Mouse (Mus musculus) intestine, embryonic 15.5 days (tissue): ENCODE results near the gene Cryba1. TPM values are rescaled to one million over a fixed set of nuclear protein-coding genes. Genes with fewer than 3 reads are reported as not detected.

ENCODE experiments used
- ATAC-seq: fragments of 200-750 bp; cut with Nextera tagmentation; 2 replicates; pipeline ENCODE4 v1.8.0; 2017; ENCODE audit warnings: moderate TSS enrichment, moderate library complexity
- H3K27ac ChIP-seq: fragments of 300-500 bp; sonication (generic); 2 replicates; pipeline ENCODE4 v1.5.1; 2015; ENCODE audit warnings: mild to moderate bottlenecking, inconsistent platforms
- H3K27me3 ChIP-seq: fragments of 300-500 bp; sonication (generic); replicated peaks from 2 replicates; pipeline ENCODE4 v1.6.1; 2015; ENCODE audit warnings: inconsistent platforms
- H3K36me3 ChIP-seq: fragments of 300-500 bp; sonication (generic); 2 replicates; pipeline ENCODE4 v1.6.1; 2015; ENCODE audit warnings: inconsistent platforms
- H3K4me1 ChIP-seq: fragments of 300-500 bp; sonication (generic); replicated peaks from 2 replicates; pipeline ENCODE4 v1.6.1; 2015; ENCODE audit warnings: inconsistent platforms
- H3K4me2 ChIP-seq: fragments of 300-500 bp; sonication (generic); replicated peaks from 2 replicates; pipeline ENCODE4 v1.6.1; 2015; ENCODE audit warnings: mild to moderate bottlenecking, inconsistent platforms
- H3K4me3 ChIP-seq: fragments of 300-500 bp; sonication (generic); replicated peaks from 2 replicates; pipeline ENCODE4 v1.5.1; 2015; ENCODE audit warnings: inconsistent platforms
- H3K9ac ChIP-seq: fragments of 300-500 bp; sonication (generic); 2 replicates; pipeline ENCODE4 v1.6.1; 2015; ENCODE audit warnings: inconsistent platforms
- H3K9me3 ChIP-seq: fragments of 300-500 bp; sonication (generic); 2 replicates; pipeline ENCODE4 v1.6.1; 2016; ENCODE audit warnings: inconsistent platforms
- WGBS: fragments of 180-500 bp; shearing (Covaris S2); methylation state at CpG from one replicate; pipeline ENCODE4 v1.1.7; 2015; 5-methylcytosine and 5-hydroxymethylcytosine counted together
- polyA plus RNA-seq: library from polyadenylated mRNA; unstranded; fragments of >200 nt; fragmentation: Nextera tagmentation; extraction: Ambion mirVana; gene quantifications from 2 replicates; pipeline ENCODE4 v1.2.1, GENCODE M21; 2015

The Cryba1 gene
- 0.18 TPM in 1 of 2 replicates, not detected in the other for polyA plus RNA-seq

DNA sequence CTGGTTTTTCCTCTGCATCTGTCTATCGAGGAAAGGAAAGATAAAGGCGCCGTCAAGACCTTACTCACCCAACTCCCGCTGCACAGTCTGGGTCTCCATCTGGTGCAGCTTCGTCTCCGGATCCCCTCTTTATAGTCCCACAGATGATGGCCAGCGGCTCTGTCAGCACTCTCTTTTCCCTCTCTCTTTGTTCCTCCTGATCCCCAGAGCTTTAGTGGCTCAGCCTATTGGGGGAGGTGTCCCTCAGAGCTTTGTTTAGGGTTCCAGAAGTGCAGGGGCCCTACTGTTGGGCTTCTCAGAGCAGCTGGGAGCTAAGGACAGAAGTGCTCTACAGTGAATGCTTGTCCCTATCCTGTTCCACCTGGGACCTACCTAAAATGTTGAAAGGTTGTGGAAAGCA is at the start of gene Cryba1:
Gene Cryba1, minus strand, starts transcription at position 101 of the 400 bp plus-strand sequence.
- no peak within 1 kb of the TSS for H3K27ac ChIP-seq
- 57% methylated on average over 7 of the region's 7 CpGs for WGBS
- no peak within 1 kb of the TSS for H3K4me3 ChIP-seq
- no peaks in the 10 kb centered on the region for H3K36me3 ChIP-seq
- no peak within 1 kb of the TSS for H3K4me2 ChIP-seq
- no peaks in the 10 kb centered on the region for H3K9me3 ChIP-seq
- no peaks in the 10 kb centered on the region for H3K27me3 ChIP-seq
- ATAC-seq: no peak
- no peaks in the 10 kb centered on the region for H3K4me1 ChIP-seq
- H3K9ac ChIP-seq: no peak within 1 kb of the TSS

DNA sequence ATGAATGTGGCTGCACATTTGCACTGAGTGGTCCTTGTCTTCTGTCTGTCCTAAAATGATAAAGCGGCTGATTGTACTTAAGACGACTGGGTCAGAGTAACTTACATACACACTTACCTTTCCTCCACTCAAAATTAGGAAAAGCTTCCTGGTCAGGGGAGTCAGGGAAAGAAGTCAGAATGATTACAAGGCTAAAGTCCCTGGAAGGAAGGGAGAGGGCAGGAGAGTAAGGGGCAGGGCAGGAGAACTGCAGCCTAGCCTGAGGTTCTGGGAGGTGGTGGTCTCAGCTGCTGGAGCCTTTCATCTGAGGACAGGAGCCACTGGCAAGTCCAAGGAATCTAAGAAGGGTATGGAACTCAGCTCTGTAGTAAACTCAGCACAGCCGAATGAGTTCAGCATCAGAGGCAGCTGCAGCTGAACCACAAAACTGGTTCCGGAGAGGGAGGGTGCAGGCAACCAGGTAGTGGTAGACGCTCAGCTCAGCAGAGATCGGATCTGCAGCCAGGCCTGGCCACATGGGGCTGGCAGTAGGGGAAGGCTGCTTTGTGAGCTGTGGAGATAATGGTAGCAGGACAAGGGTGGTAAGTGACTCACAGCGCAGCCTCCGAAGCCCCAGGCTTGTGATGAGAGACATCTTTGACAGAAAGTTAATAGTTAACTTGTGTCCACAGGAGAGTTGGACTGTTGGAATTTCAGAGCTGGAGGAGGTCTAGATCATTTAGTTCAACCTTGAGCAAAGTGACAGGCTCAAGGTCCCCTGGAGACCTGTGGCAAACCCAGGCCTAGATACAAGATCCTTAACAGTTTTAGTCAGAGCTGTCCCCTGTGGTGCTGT is 47.0 kb upstream of the Cryba1 start:
- no peak overlapping the region for H3K4me3 ChIP-seq
- WGBS: 46% methylated on average over 8 of the region's 8 CpGs

GRCm38 (mm10) chr11:77770346-77770745 is 45.3 kb upstream of the Cryba1 start:
- WGBS: 59% methylated on average over 8 of the region's 8 CpGs
- no peak overlapping the region for H3K4me3 ChIP-seq
- no peaks in the 10 kb centered on the region for H3K36me3 ChIP-seq
- H3K9me3 ChIP-seq: no peaks in the 10 kb centered on the region
- H3K4me2 ChIP-seq: no peak overlapping the region
- H3K4me1 ChIP-seq: peaks cover 13% of the 10 kb centered on the region
- no peak overlapping the region for H3K9ac ChIP-seq
- H3K27me3 ChIP-seq: no peaks in the 10 kb centered on the region
- 0 out of 2 replicates have a peak overlapping the region, but pooled peaks have one; percentile 38 for H3K27ac ChIP-seq
- ATAC-seq: no peak

More for the DNA sequence above, 47.0 kb upstream of the Cryba1 start:
- Histone ChIP-seq H3K9ac (no peak overlapping the region), H3K4me2 (peak overlapping the region; percentile 36), H3K9me3 (no peaks in the 10 kb centered on the region), H3K4me1 (no peaks in the 10 kb centered on the region), H3K36me3 (no peaks in the 10 kb centered on the region), H3K27ac (peak overlapping the region; percentile 91), H3K27me3 (no peaks in the 10 kb centered on the region)
- ATAC-seq: peak; percentile 94

DNA sequence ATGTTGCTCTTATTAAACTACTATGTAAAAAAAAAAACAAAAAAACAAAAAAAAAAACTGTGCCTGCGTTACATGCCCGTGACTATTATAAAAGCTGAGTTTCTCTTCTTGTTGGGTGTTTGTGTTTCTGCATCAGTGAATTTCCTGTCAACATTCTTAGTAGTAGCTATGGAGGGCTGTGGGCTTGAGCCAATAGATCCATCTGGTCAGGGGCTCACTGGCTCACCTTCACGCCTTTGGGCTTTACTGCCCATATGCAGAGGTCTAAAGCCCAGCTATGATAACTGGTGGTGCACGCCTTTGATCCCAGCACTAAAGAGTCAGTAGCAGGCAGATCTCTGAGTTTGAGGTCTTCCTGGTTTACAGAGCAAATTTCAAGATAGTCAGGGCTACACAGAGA is 44.4 kb upstream of the Cryba1 start:
- Histone ChIP-seq H3K4me1 (peaks cover 21% of the 10 kb centered on the region), H3K36me3 (no peaks in the 10 kb centered on the region), H3K4me2 (no peak overlapping the region), H3K4me3 (no peak overlapping the region), H3K9me3 (no peaks in the 10 kb centered on the region), H3K27ac (no peak overlapping the region), H3K27me3 (no peaks in the 10 kb centered on the region), H3K9ac (no peak overlapping the region)
- WGBS: 80% methylated on average over 4 of the region's 4 CpGs
- no peak for ATAC-seq

DNA sequence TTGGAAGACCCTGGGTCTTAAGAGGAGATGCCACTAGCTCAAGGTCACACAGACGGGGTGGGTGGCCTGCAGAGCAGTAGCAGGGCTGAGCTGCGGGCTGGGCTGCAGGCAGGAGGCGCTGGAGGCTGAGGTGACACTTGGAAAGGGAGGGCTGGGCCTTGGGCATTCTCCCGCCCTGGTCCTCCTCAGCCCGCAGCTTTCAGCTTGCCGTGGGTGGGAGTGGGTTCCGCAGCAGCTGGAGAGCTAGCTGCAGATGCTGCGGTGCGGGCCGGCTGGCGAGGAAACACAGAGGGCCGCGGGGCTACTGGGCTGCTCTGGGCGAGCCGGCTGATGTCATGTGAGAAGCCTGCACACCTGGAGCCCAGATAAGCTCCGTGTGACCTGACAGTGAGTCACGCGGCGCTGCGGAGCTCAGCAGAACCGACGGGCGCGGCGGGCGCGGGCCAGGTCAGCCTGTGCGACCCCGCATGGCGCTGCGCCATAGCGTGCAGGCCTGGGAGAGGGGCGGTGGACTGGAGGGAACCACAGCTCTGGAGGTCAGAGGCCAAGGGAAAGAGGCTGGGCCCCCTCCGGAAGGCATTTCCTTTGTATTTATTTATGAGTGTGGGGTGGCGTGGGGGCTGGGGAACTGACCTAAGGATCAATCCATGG is 41.4 kb upstream of the Cryba1 start:
- Histone ChIP-seq H3K27ac (peak overlapping the region; percentile 89), H3K9ac (peak overlapping the region; percentile 53), H3K4me3 (peak overlapping the region; percentile 40), H3K4me2 (peak overlapping the region; percentile 87), H3K36me3 (no peaks in the 10 kb centered on the region), H3K9me3 (no peaks in the 10 kb centered on the region), H3K4me1 (peaks cover 34% of the 10 kb centered on the region), H3K27me3 (no peaks in the 10 kb centered on the region; the same call in 1 of the 2 replicates)
- 3% methylated on average over 34 of the region's 35 CpGs for WGBS
- peak; percentile 76 for ATAC-seq

DNA sequence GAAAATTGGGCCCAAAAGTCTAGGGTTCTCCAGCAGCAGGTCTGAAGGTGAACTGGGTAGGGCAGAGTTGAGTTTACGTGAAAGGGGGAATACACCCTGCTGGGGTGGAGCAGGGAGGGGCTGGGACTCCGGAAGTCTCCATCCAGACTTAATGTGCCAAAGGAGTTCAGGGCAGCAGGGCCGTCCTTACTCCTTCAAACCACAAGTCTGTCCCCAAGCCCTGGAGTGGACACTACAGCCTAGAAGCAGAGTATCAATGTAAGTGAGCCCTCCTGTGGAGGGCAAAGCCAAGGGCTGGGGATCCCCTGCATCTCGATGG is 40.3 kb upstream of the Cryba1 start:
- ATAC-seq: no peak
- Histone ChIP-seq H3K4me2 (peak overlapping the region; percentile 87), H3K9ac (0 out of 2 replicates have a peak overlapping the region, but pooled peaks have one; percentile 5), H3K9me3 (no peaks in the 10 kb centered on the region), H3K27ac (peak overlapping the region; percentile 89), H3K36me3 (no peaks in the 10 kb centered on the region), H3K4me1 (peaks cover 34% of the 10 kb centered on the region), H3K4me3 (peak overlapping the region; percentile 40; the same call in 1 of the 2 replicates), H3K27me3 (no peaks in the 10 kb centered on the region; the same call in 1 of the 2 replicates)
- 47% methylated on average over 4 of the region's 4 CpGs for WGBS

DNA sequence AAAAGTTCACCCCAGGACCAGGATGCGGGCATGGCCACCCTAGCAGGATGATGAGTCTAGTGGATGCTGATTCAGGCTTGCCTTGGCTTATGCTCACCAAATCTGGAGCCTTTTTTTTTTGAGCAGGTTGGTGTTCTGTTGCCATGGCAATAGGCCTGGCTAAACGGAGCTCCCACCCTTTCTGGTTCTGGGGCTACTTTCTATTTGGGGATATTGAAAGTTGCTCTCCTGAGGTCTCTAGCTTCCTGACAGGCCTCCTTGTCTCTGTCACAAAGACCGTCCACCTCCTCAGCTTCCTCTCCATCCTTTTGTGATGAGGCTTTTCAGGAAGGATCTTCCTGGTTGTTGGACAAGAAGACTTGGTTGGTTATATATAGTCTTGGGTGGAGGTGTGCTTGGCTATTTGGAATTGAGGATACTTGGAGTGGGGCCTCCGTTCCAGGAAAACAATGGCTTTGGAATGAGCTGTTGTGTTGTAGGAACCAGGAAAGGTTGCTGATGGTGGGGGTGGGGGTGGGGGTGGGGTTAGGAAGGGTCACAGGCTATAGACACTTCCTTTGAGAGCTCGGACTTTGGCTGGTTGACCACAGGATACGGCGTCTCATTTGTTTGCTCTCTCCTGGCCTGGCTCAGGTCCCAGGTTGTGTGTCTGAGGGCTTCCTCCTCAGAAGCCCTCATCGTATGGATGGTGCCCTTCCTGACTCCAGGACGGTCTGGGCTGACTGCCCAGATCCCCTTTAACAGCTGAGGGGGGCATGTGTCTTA is 39.8 kb upstream of the Cryba1 start:
- H3K9me3 ChIP-seq: no peaks in the 10 kb centered on the region
- peaks cover 34% of the 10 kb centered on the region for H3K4me1 ChIP-seq
- ATAC-seq: no peak
- H3K4me2 ChIP-seq: peak overlapping the region; percentile 87
- WGBS: 43% methylated on average over 9 of the region's 9 CpGs
- H3K27me3 ChIP-seq: no peaks in the 10 kb centered on the region; the same call in 1 of the 2 replicates
- peak overlapping the region; percentile 89 for H3K27ac ChIP-seq
- H3K4me3 ChIP-seq: peak overlapping the region; percentile 91
- H3K36me3 ChIP-seq: no peaks in the 10 kb centered on the region
- 0 out of 2 replicates have a peak overlapping the region, but pooled peaks have one; percentile 91 for H3K9ac ChIP-seq

DNA sequence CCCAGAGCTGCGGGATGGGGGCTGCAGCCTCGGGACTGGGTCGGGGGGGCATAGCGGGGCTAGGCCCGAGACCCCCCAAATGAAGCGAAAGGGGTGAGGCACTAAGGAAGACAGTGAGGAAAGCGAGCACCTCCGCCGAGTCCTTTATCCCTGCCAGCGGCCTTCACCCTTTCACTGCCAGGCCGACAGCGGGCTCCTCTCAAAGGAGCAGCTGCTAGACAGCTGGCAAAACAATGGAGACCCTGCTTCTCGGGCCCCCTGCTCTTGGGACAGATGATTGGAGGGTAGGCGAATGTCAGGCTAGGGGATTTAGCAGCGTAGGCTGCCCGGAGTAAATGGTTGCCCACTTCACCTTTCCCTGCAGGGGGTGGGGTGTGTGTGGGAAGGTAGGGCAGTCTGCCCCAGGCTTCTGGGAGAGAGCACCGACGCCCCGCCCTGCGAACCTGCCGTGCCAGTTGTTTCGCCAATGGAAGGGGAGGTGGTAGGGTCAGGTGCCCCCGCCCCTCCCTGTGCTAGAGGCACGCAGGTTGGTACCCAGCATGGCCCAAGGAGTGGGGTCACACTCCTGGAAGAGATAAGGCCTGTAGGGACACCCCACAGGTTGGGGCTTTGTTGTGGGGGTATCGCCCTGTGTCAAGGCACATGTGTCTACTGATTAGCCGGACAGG is 38.7 kb upstream of the Cryba1 start:
- Histone ChIP-seq H3K27me3 (no peaks in the 10 kb centered on the region; the same call in 1 of the 2 replicates), H3K27ac (peak overlapping the region; percentile 83), H3K4me3 (peak overlapping the region; percentile 91), H3K36me3 (no peaks in the 10 kb centered on the region), H3K4me2 (peak overlapping the region; percentile 87), H3K9ac (peak overlapping the region; percentile 91), H3K9me3 (no peaks in the 10 kb centered on the region), H3K4me1 (peaks cover 34% of the 10 kb centered on the region)
- WGBS: 5% methylated on average over 26 of the region's 26 CpGs
- peak; percentile 48 for ATAC-seq

GRCm38 (mm10) chr11:77762783-77763672 is 37.9 kb upstream of the Cryba1 start, which contains the start of gene Myo18a:
Gene Myo18a (plus strand): TSS chr11:77763246.
- Histone ChIP-seq H3K9me3 (no peaks in the 10 kb centered on the region), H3K27me3 (no peaks in the 10 kb centered on the region; the same call in 1 of the 2 replicates), H3K4me3 (peak within 1 kb of the TSS; percentile 91), H3K4me2 (peak within 1 kb of the TSS; percentile 87), H3K9ac (peak within 1 kb of the TSS; percentile 91), H3K27ac (peak within 1 kb of the TSS; percentile 83), H3K4me1 (peaks cover 34% of the 10 kb centered on the region), H3K36me3 (no peaks in the 10 kb centered on the region)
- ATAC-seq: peak; percentile 82
- WGBS: 2% methylated on average over 79 of the region's 79 CpGs

DNA sequence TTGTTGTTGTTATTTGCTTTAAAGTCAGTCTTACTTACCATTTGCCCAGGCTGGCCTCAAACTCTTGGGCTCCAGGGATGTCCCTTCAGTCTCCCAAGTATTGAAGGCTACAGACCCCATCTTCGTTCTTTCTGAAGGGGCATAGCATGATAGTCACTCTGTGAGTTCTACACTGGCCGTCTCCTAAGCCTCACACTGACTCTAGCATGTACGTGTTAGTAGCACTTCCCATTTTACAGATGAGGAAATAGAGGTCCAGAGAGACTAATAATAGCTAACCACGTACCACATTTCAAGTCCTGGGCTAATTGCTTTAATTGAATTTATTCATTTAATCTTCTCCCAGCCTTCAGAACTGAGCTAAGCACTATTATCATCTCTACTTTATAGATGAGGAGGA is 34.9 kb upstream of the Cryba1 start:
- Histone ChIP-seq H3K4me1 (peaks cover 18% of the 10 kb centered on the region), H3K27me3 (no peaks in the 10 kb centered on the region; the same call in 1 of the 2 replicates), H3K27ac (no peak overlapping the region), H3K36me3 (no peaks in the 10 kb centered on the region), H3K4me3 (no peak overlapping the region), H3K9me3 (no peaks in the 10 kb centered on the region), H3K4me2 (no peak overlapping the region), H3K9ac (no peak overlapping the region)
- 82% methylated on average over 4 of the region's 4 CpGs for WGBS
- ATAC-seq: no peak

- no peaks in the 10 kb centered on the region for H3K27me3 ChIP-seq
- no peaks in the 10 kb centered on the region for H3K4me1 ChIP-seq
- H3K9ac ChIP-seq: no peak overlapping the region
- no peak overlapping the region for H3K27ac ChIP-seq
- no peaks in the 10 kb centered on the region for H3K9me3 ChIP-seq
- H3K4me2 ChIP-seq: no peak overlapping the region
- WGBS: 72% methylated on average over 3 of the region's 3 CpGs
- H3K4me3 ChIP-seq: no peak overlapping the region
- ATAC-seq: no peak
- H3K36me3 ChIP-seq: no peaks in the 10 kb centered on the region
Measured at GRCm38 (mm10) chr11:77753469-77753868, 28.4 kb upstream of the Cryba1 start.
